Mouse (Mus musculus) midbrain, embryonic 16.5 days (tissue): ENCODE measurements around the gene Rab5if. TPM values are rescaled to one million over a fixed set of nuclear protein-coding genes. Genes with fewer than 3 reads are reported as not detected.
"Not testable (repeated sequence)": the region's sequence is repeated elsewhere in the genome, so short reads cannot be mapped to it uniquely, and the experiment has no call there.

ENCODE experiments used
- ATAC-seq: fragments of 200-750 bp; cut with Nextera tagmentation; 2 replicates; pipeline ENCODE4 v1.8.0; 2017; ENCODE audit warnings: moderate TSS enrichment
- H3K27ac ChIP-seq: fragments of 300-500 bp; sonication (generic); 2 replicates; pipeline ENCODE4 v1.5.1; 2014; ENCODE audit warnings: mild to moderate bottlenecking, low read length, mixed read lengths
- H3K27me3 ChIP-seq: fragments of 300-500 bp; sonication (generic); 2 replicates; pipeline ENCODE4 v1.6.1; 2014; ENCODE audit warnings: low read depth, low read length, mixed read lengths; ENCODE audit not compliant: control insufficient read depth, insufficient read depth
- H3K36me3 ChIP-seq: fragments of 300-500 bp; sonication (generic); 2 replicates; pipeline ENCODE4 v1.6.1; 2014; ENCODE audit warnings: mild to moderate bottlenecking, low read length, moderate library complexity, mixed read lengths; ENCODE audit not compliant: control insufficient read depth, insufficient read depth
- H3K4me1 ChIP-seq: fragments of 300-500 bp; sonication (generic); 2 replicates; pipeline ENCODE4 v1.6.1; 2014; ENCODE audit warnings: mild to moderate bottlenecking, low read length, mixed read lengths; ENCODE audit not compliant: control insufficient read depth, insufficient read depth
- H3K4me2 ChIP-seq: fragments of 300-500 bp; sonication (generic); 2 replicates; pipeline ENCODE4 v1.6.1; 2014; ENCODE audit warnings: mild to moderate bottlenecking, low read length, mixed read lengths
- H3K4me3 ChIP-seq: fragments of 300-500 bp; sonication (generic); 2 replicates; pipeline ENCODE4 v1.5.1; 2014; ENCODE audit warnings: low read depth, mild to moderate bottlenecking, low read length, moderate library complexity, mixed read lengths
- H3K9ac ChIP-seq: fragments of 300-500 bp; sonication (generic); 2 replicates; pipeline ENCODE4 v1.6.1; 2014; ENCODE audit warnings: low read depth, low read length, mixed read lengths
- H3K9me3 ChIP-seq: fragments of 300-500 bp; sonication (generic); replicated peaks from 2 replicates; pipeline ENCODE4 v1.6.1; 2014; ENCODE audit warnings: mild to moderate bottlenecking, low read length, mixed read lengths; ENCODE audit not compliant: control insufficient read depth, poor library complexity, severe bottlenecking
- WGBS: fragments of 180-500 bp; shearing (Covaris S2); extraction: QIAGEN DNeasy Blood & Tissue Kit; methylation state at CpG from one replicate; pipeline ENCODE4 v1.1.7; 2014; 5-methylcytosine and 5-hydroxymethylcytosine counted together
- polyA plus RNA-seq: library from polyadenylated mRNA; unstranded; fragments of >200 nt; fragmentation: Nextera tagmentation; extraction: Ambion mirVana; gene quantifications from 2 replicates; pipeline ENCODE4 v1.2.1, GENCODE M21; 2015

The Rab5if gene
- polyA plus RNA-seq, 1 experiment from 2014 or later = 147 TPM

DNA sequence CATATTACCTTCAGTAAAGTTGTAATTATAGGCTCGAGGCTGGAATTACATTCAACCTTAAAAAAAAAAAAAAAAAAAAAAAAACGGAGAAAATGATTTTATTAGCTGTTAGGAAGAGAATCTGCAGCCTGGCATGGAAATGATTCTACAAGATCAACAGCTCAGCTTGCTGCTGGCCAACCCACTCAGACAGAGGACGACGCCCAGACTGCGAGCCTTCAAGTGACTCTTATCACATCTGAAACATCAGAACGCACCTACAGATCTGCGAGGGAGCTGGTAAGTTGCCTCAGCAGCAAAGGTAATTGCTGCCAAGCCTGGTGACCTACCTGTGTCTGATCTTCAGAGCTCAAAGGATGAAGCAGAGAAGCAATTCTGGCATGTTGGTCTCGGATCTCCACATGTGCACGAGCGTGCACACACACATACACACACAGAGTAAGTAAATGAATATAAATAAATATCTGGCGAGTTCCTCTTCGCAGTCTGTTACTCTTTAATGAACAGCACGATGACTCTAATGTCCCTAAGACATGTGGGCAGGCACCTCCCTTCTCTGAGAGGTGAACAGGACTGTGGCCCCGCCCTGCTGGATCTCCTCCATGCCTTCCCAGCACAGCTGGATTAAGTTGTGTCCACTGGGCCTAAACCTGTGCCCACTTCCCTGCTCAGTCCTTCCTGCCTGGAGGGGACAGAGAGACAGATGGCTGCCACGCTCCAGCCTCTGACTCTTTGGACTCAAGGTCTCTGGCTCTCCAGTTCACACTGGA, 31.8 kb downstream of the Rab5if start:
- Histone ChIP-seq H3K4me2 (no peak overlapping the region), H3K4me3 (no peak overlapping the region), H3K4me1 (peaks cover 10% of the 10 kb centered on the region; the same call in 1 of the 2 replicates), H3K36me3 (no peaks in the 10 kb centered on the region), H3K27ac (no peak overlapping the region), H3K27me3 (no peaks in the 10 kb centered on the region), H3K9me3 (no peaks in the 10 kb centered on the region), H3K9ac (no peak overlapping the region)
- ATAC-seq = no peak
- 80% methylated on average over 15 of the region's 15 CpGs for WGBS

DNA sequence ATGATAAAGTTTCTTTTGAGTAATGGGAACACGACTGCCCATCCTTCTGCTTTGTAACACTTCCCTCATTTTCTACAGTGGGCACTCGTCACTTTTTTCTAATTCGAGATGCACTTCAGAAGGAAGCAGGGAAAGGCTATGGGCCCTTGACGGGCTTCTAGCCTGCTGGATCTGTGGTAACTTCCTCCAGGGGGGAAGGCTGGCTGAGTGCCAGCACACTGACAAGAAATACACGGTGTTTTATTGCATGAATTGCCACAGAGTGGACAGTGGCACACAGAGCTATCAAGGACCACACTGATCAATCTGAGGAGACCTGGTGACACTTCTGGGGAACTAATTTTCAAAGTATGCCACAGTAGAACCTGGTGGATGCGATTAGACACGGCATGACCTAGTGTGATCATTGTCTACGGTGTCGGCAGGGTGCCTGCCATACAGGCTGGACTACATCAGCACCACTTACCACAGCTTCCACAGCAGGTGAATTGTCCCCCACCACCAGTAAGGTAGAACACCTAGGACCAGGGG, 33.5 kb downstream of the Rab5if start:
- no peak for ATAC-seq
- Histone ChIP-seq H3K4me1 (peaks cover 10% of the 10 kb centered on the region; the same call in 1 of the 2 replicates), H3K27me3 (no peaks in the 10 kb centered on the region), H3K9me3 (no peaks in the 10 kb centered on the region), H3K4me2 (no peak overlapping the region), H3K36me3 (no peaks in the 10 kb centered on the region), H3K4me3 (no peak overlapping the region), H3K27ac (no peak overlapping the region), H3K9ac (no peak overlapping the region)
- WGBS = 77% methylated on average over 9 of the region's 9 CpGs

DNA sequence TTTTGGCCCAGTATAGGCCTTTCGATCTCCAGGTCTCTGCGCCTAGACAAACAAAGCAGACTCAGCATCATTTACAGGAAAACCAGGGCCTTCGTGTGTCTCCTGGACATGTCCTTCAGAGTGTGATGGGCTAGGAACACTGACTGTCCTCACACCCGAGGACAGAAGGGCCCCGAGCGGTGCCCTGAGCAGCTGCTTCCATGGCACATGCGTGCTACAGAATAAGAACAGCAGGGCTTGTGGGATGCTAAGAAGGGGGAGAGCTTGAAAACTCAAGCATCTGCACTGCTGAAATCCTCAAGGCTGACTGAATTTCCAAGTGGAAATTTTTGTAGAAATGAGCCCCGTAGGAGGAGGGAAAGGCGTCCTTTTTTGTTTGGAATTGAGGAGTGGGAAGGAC, 34.1 kb downstream of the Rab5if start:
- Histone ChIP-seq H3K27me3 (no peaks in the 10 kb centered on the region), H3K4me3 (no peak overlapping the region), H3K4me2 (no peak overlapping the region), H3K9me3 (no peaks in the 10 kb centered on the region), H3K4me1 (peaks cover 9% of the 10 kb centered on the region; the same call in 1 of the 2 replicates), H3K27ac (no peak overlapping the region), H3K36me3 (no peaks in the 10 kb centered on the region), H3K9ac (no peak overlapping the region)
- ATAC-seq = no peak
- WGBS = 88% methylated on average over 9 of the region's 9 CpGs

DNA sequence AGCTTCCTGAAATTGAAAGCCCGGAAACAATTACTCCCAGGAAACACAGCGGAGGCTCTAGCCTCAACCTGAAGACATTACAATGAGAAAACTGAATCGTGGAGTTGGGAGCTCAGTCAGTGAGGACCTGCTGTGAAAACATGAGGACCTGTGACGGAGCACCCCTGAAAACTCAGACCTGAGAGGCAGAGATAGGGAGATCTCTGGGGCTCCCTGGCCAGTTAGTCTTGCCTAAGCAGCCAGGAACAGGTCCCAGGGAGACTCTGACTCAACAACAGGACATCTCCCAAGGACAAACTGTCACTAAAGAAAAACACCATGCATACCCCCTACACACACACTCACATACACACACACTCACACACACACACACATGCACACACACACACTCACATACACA, 35.4 kb downstream of the Rab5if start:
- Histone ChIP-seq H3K27ac (peak overlapping the region; percentile 4; the same call in 1 of the 2 replicates), H3K4me2 (no peak overlapping the region), H3K9ac (no peak overlapping the region), H3K4me1 (no peaks in the 10 kb centered on the region), H3K4me3 (no peak overlapping the region), H3K9me3 (no peaks in the 10 kb centered on the region), H3K36me3 (no peaks in the 10 kb centered on the region), H3K27me3 (no peaks in the 10 kb centered on the region)
- ATAC-seq = no peak
- WGBS = 68% methylated on average over 4 of the region's 4 CpGs

DNA sequence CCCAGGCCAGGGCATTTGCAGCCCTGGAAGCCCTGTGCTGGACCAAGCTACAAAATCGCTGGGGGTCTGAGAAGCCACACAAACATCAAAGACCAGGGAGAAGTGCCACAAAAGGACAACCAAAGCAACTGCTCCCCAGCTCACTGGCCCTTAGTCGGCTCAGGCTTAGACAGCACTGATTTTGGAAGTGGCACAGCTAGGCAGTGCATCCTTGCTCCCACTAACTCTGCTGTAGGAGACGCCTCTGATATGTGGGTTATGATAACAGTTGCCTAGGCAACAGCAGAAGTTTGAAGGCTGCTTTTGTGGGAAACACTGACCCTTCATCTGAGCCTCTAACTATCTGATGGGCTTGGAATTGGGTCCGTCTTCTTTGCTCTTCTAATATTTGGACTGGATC, 36.3 kb downstream of the Rab5if start:
- no peak for ATAC-seq
- Histone ChIP-seq H3K9me3 (no peaks in the 10 kb centered on the region), H3K27me3 (no peaks in the 10 kb centered on the region), H3K4me1 (no peaks in the 10 kb centered on the region), H3K27ac (no peak overlapping the region), H3K4me3 (no peak overlapping the region), H3K36me3 (no peaks in the 10 kb centered on the region), H3K4me2 (no peak overlapping the region), H3K9ac (no peak overlapping the region)
- 69% methylated on average over 4 of the region's 4 CpGs for WGBS

DNA sequence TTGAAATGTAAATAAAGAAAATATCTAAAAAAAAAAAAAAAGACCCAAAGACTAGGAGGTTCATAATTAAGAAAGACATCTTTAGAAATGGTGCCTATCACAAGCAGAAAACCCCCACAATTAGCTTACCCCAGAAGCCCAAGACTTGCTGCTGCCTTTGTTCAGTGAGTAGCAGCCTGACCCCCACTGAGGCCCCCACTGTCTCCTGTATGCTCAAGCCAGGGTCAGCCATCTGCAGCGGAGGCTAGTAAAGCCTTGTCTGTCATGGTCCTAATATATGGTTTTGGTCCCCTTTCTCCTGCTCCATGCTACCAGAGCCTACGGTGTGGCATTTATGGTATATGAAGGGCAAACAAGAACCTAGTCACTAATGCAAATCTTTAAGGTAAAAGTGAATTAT, 38.4 kb downstream of the Rab5if start:
- Histone ChIP-seq H3K4me1 (no peaks in the 10 kb centered on the region), H3K4me3 (no peak overlapping the region), H3K27ac (no peak overlapping the region), H3K4me2 (no peak overlapping the region), H3K9me3 (no peaks in the 10 kb centered on the region), H3K36me3 (no peaks in the 10 kb centered on the region), H3K9ac (no peak overlapping the region), H3K27me3 (no peaks in the 10 kb centered on the region)
- no peak for ATAC-seq
- WGBS = 74% methylated on average over 2 of the region's 2 CpGs

DNA sequence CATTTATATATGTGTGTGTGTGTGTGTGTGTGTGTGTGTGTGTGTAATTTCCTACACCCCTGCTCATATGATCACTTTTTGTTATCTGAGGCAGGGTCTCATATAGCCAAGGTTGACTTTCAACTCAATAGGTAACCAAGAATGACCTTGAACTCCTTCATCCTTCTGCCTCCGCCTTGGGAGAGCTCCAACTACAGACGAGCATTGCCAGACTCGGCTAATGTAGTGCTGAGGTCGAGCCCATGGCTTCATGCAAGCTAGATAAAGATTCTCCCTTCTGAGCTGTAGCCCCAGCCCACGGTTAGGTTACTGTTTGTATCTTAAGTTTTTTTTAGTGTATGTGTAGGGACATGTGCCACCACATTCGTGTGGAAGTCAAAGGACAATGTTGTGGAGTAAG, 39.0 kb downstream of the Rab5if start:
- H3K4me1 ChIP-seq = no peaks in the 10 kb centered on the region
- H3K36me3 ChIP-seq = no peaks in the 10 kb centered on the region
- no peak overlapping the region for H3K4me2 ChIP-seq
- H3K9me3 ChIP-seq = no peaks in the 10 kb centered on the region
- ATAC-seq = no peak
- H3K27ac ChIP-seq = no peak overlapping the region
- no peak overlapping the region for H3K4me3 ChIP-seq
- H3K27me3 ChIP-seq = no peaks in the 10 kb centered on the region
- whole genome bisulfite sequencing = 79% methylated on average over 6 of the region's 6 CpGs
- H3K9ac ChIP-seq = no peak overlapping the region

DNA sequence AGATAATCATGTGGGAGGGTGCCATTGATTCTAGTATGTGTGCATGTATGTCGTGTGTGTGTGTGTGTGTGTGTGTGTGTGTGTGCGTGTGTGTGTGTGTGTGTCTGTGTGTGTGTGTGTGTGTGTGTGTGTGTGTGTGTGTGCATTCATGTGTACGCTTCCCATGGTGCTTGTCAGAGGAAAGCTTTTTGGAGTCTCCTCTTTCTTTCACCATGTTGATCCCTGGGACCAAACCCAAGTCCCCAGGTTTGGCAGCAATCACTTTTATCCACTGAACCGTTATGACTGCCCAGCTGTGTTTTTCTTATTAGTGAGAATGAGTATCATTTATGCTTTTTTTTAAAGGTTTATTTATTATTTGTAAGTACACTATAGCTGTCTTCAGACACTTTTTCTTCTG, 39.5 kb downstream of the Rab5if start:
- not testable (repeated sequence) for H3K9ac ChIP-seq, H3K4me3 ChIP-seq, H3K4me2 ChIP-seq, H3K27me3 ChIP-seq, ATAC-seq, H3K36me3 ChIP-seq, H3K9me3 ChIP-seq, H3K4me1 ChIP-seq, H3K27ac ChIP-seq
- 79% methylated on average over 3 of the region's 4 CpGs for WGBS

DNA sequence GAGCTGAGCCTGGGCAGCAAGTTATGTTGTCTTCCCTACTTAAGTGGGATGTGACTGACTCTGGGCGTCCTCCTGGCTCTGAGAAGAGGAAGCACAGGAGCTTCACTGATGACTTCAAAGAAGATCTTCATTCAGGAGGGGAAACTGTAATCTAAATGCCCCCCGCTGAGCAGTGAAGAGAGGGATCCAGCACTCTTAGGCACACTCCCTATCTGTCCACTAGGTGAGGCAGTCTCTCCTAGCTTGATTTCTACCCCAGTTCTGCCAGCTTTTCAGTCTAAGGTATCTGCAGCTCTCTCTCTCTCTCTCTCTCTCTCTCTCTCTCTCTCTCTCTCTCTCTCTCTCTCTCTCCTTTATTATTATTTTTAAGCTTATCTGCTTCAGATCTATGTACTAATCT, 40.4 kb downstream of the Rab5if start:
- ATAC-seq = no peak
- no peaks in the 10 kb centered on the region for H3K4me1 ChIP-seq
- no peaks in the 10 kb centered on the region for H3K9me3 ChIP-seq
- no peak overlapping the region for H3K9ac ChIP-seq
- H3K4me3 ChIP-seq = no peak overlapping the region
- WGBS = 32% methylated on average over 2 of the region's 2 CpGs
- H3K27ac ChIP-seq = no peak overlapping the region
- no peaks in the 10 kb centered on the region for H3K27me3 ChIP-seq
- no peak overlapping the region for H3K4me2 ChIP-seq
- H3K36me3 ChIP-seq = no peaks in the 10 kb centered on the region
